Mouse (Mus musculus) ES-E14 (cell line): Measurements from ENCODE around the gene Acp7. TPM values are rescaled to one million over a fixed set of nuclear protein-coding genes. Genes with fewer than 3 reads are reported as not detected.
"Not testable (repeated sequence)": the region's sequence is repeated elsewhere in the genome, so short reads cannot be mapped to it uniquely, and the experiment has no call there.

Experiments
- DNase-seq: peaks from one replicate; pipeline ENCODE4 v3.0.0-alpha.2; 2013; ENCODE audit warnings: low read depth, low spot score
- H3K27ac ChIP-seq: 2 replicates; pipeline ENCODE4 v1.5.1; 2012; ENCODE audit warnings: low read depth, mild to moderate bottlenecking, low read length, moderate library complexity, mixed read lengths; ENCODE audit not compliant: poor library complexity, insufficient read depth, severe bottlenecking
- H3K36me3 ChIP-seq: 2 replicates; pipeline ENCODE4 v1.6.1; 2012; ENCODE audit warnings: mild to moderate bottlenecking, low read length, moderate library complexity, mixed read lengths; ENCODE audit not compliant: control insufficient read depth, poor library complexity, insufficient read depth, severe bottlenecking
- H3K4me1 ChIP-seq, 2 experiments: fragments of 150-350 bp in 1 of 2; sonication (generic) in 1 of 2; 2 replicates each; pipeline ENCODE4 v1.6.1; 2012; ENCODE audit warnings: low read length in 2 of 2, mild to moderate bottlenecking in 1 of 2, mixed read lengths in 1 of 2; ENCODE audit not compliant: control insufficient read depth in 2 of 2, insufficient read depth in 2 of 2, poor library complexity in 1 of 2
- H3K4me3 ChIP-seq, 2 experiments: fragments of 150-350 bp in 1 of 2; sonication (generic) in 1 of 2; 2 replicates each; pipeline ENCODE4 v1.5.1; 2012; ENCODE audit warnings: low read length in 2 of 2, low read depth in 1 of 2, mild to moderate bottlenecking in 1 of 2, mixed read lengths in 1 of 2; ENCODE audit not compliant: insufficient read depth in 1 of 2, poor library complexity in 1 of 2, severe bottlenecking in 1 of 2
- H3K9ac ChIP-seq: 2 replicates; pipeline ENCODE4 v1.6.1; 2012; ENCODE audit warnings: low read depth, mild to moderate bottlenecking, low read length, mixed read lengths; ENCODE audit not compliant: poor library complexity, insufficient read depth, severe bottlenecking
- H3K9me3 ChIP-seq: fragments of 150-350 bp; sonication (generic); 2 replicates; pipeline ENCODE4 v1.6.1; 2012; ENCODE audit warnings: low read depth, mild to moderate bottlenecking, low read length; ENCODE audit not compliant: control insufficient read depth, insufficient read depth
- CHD2 ChIP-seq: IDR thresholded peaks from 2 replicates; pipeline ENCODE4 v1.6.1; 2014; ENCODE audit warnings: mild to moderate bottlenecking, low read depth, low read length, inconsistent platforms
- HCFC1 ChIP-seq: IDR thresholded peaks from 2 replicates; pipeline ENCODE4 v1.6.1; 2012; ENCODE audit warnings: low read length, inconsistent platforms, borderline replicate concordance; ENCODE audit not compliant: insufficient read depth
- MAFK ChIP-seq: IDR thresholded peaks from 2 replicates; pipeline ENCODE4 v1.6.1; 2014; ENCODE audit warnings: mild to moderate bottlenecking, low read depth, low read length, inconsistent platforms; ENCODE audit not compliant: insufficient read depth
- ZC3H11A ChIP-seq: IDR thresholded peaks from 2 replicates; pipeline ENCODE4 v1.6.1; 2012; ENCODE audit warnings: low read depth, mild to moderate bottlenecking, inconsistent platforms, low read length, borderline replicate concordance
- ZNF384 ChIP-seq: IDR thresholded peaks from 2 replicates; pipeline ENCODE4 v1.6.1; 2012; ENCODE audit warnings: low read depth, low read length, inconsistent platforms
- in situ Hi-C, 2 experiments: fragments of 600-800 bp; cut with MboI; formaldehyde crosslinking; loops; one replicate each; pipeline ENCODE4 v1.15.1; 2025; ENCODE audit warnings: low sequenced_read_pairs in 2 of 2, inconsistent platforms in 1 of 2; ENCODE audit not compliant: unreplicated experiment in 2 of 2
- total RNA-seq: library from RNA; depleted of rRNA; stranded (reverse); fragments of 300-350 nt; gene quantifications from 2 replicates; pipeline ENCODE4 v1.2.3, GENCODE M21; 2012

The Acp7 gene
- total RNA-seq, 1 experiment = 2.5 TPM

- Histone ChIP-seq H3K9me3 (no peaks in the 10 kb centered on the region), H3K4me3 (no peak overlapping the region), H3K27ac (no peak overlapping the region), H3K36me3 (no peaks in the 10 kb centered on the region), H3K9ac (no peak overlapping the region), H3K4me1 (peaks cover 0 to 15% of the 10 kb centered on the region in 2 experiments; a peak in 2 of 4 replicates)
- TF ChIP-seq CHD2 = no peak
- no peak for TF ChIP-seq ZNF384
- no peak for TF ChIP-seq HCFC1
- no peak for TF ChIP-seq ZC3H11A
- no peak for TF ChIP-seq MAFK
- DNase-seq = no peak
- in situ Hi-C loops = no loop called here
Observed at GRCm38 (mm10) chr7:28634128-28634527, 3.0 kb upstream of the Acp7 start.

- Histone ChIP-seq H3K9me3 (no peaks in the 10 kb centered on the region), H3K9ac (no peak overlapping the region), H3K27ac (no peak overlapping the region), H3K36me3 (no peaks in the 10 kb centered on the region), H3K4me3 (no peak overlapping the region), H3K4me1 (peaks cover 2% of the 10 kb centered on the region in 2 experiments; a peak in 1 of 4 replicates)
- in situ Hi-C loops = no loop called here
- DNase-seq = no peak
- TF ChIP-seq ZNF384 (no peak), CHD2 (no peak), HCFC1 (no peak), ZC3H11A (no peak), MAFK (no peak)
Observed at GRCm38 (mm10) chr7:28624791-28625190, 6.3 kb downstream of the Acp7 start.

- no peak overlapping the region for H3K27ac ChIP-seq
- no peak for DNase-seq
- no peaks in the 10 kb centered on the region for H3K36me3 ChIP-seq
- H3K9ac ChIP-seq = no peak overlapping the region
- no peak for TF ChIP-seq HCFC1
- no peak for TF ChIP-seq MAFK
- no peak for TF ChIP-seq CHD2
- TF ChIP-seq ZC3H11A = no peak
- no peak for TF ChIP-seq ZNF384
- in situ Hi-C loops = loop anchor here in 1 of 2 experiments (5.0 kb wide), 1 partner anchor 98 kb away; the partner anchor contains the start of gene Fbxo17
- no peaks in the 10 kb centered on the region for H3K9me3 ChIP-seq
- no peaks in the 10 kb centered on the region; a peak in 1 of 4 replicates for H3K4me1 ChIP-seq
- no peak overlapping the region for H3K4me3 ChIP-seq
Observed at GRCm38 (mm10) chr7:28619098-28619715, 11.9 kb downstream of the Acp7 start.

- H3K36me3 ChIP-seq = no peaks in the 10 kb centered on the region
- in situ Hi-C loops = loop anchor here (10.0 kb wide), 2 partner anchors 119 to 171 kb away; partner anchors contain the start of gene Gmfg (in 1 of the 2)
- no peak overlapping the region for H3K9ac ChIP-seq
- H3K9me3 ChIP-seq = no peaks in the 10 kb centered on the region
- H3K4me1 ChIP-seq = peaks cover 0 to 1% of the 10 kb centered on the region in 2 experiments; a peak in 2 of 4 replicates
- no peak overlapping the region for H3K4me3 ChIP-seq
- DNase-seq = no peak
- TF ChIP-seq MAFK (no peak), ZC3H11A (no peak), HCFC1 (no peak), CHD2 (no peak), ZNF384 (no peak)
- H3K27ac ChIP-seq = no peak overlapping the region
Observed at GRCm38 (mm10) chr7:28605951-28606350, 25.2 kb downstream of the Acp7 start.

GRCm38 (mm10) chr7:28603788-28604187 lies 27.3 kb downstream of the Acp7 start:
- H3K9ac ChIP-seq, H3K4me3 ChIP-seq, H3K9me3 ChIP-seq, H3K4me1 ChIP-seq, H3K27ac ChIP-seq, H3K36me3 ChIP-seq, DNase-seq: not testable (repeated sequence)
- in situ Hi-C loops = loop anchor here (10.0 kb wide), 2 partner anchors 121 to 169 kb away; partner anchors contain the start of gene Gmfg (in 1 of the 2)
- TF ChIP-seq ZC3H11A = peak; percentile 56; the same call in 1 of the 2 replicates
- peak; percentile 88 for TF ChIP-seq ZNF384
